Mouse (Mus musculus) heart, embryonic 15.5 days (tissue): ENCODE measurements around the gene Zfp322a. TPM values are rescaled to one million over a fixed set of nuclear protein-coding genes. Genes with fewer than 3 reads are reported as not detected.
"Not testable (repeated sequence)": the region's sequence is repeated elsewhere in the genome, so short reads cannot be mapped to it uniquely, and the experiment has no call there.

Source experiments
- ATAC-seq: fragments of 200-750 bp; cut with Nextera tagmentation; replicated peaks from 2 replicates; pipeline ENCODE4 v1.8.0; 2017; ENCODE audit warnings: low read depth, moderate TSS enrichment; ENCODE audit not compliant: insufficient number of reproducible peaks, insufficient read depth, low FRiP score
- H3K27ac ChIP-seq: fragments of 300-500 bp; sonication (generic); 2 replicates; pipeline ENCODE4 v1.5.1; 2015; ENCODE audit warnings: mild to moderate bottlenecking, inconsistent platforms
- H3K27me3 ChIP-seq: fragments of 300-500 bp; sonication (generic); 2 replicates; pipeline ENCODE4 v1.6.1; 2015; ENCODE audit warnings: inconsistent platforms
- H3K36me3 ChIP-seq: fragments of 300-500 bp; sonication (generic); 2 replicates; pipeline ENCODE4 v1.6.1; 2015; ENCODE audit warnings: mild to moderate bottlenecking, inconsistent platforms
- H3K4me1 ChIP-seq: fragments of 300-500 bp; sonication (generic); replicated peaks from 2 replicates; pipeline ENCODE4 v1.6.1; 2015; ENCODE audit warnings: inconsistent platforms
- H3K4me2 ChIP-seq: fragments of 300-500 bp; sonication (generic); 2 replicates; pipeline ENCODE4 v1.6.1; 2015; ENCODE audit warnings: inconsistent platforms, mild to moderate bottlenecking, moderate library complexity
- H3K4me3 ChIP-seq: fragments of 300-500 bp; sonication (generic); 2 replicates; pipeline ENCODE4 v1.5.1; 2015; ENCODE audit warnings: mild to moderate bottlenecking, inconsistent platforms
- H3K9ac ChIP-seq: fragments of 300-500 bp; sonication (generic); 2 replicates; pipeline ENCODE4 v1.6.1; 2015; ENCODE audit warnings: mild to moderate bottlenecking, inconsistent platforms
- H3K9me3 ChIP-seq: fragments of 300-500 bp; sonication (generic); replicated peaks from 2 replicates; pipeline ENCODE4 v1.6.1; 2016; ENCODE audit warnings: inconsistent platforms
- WGBS: fragments of 180-500 bp; shearing (Covaris S2); methylation state at CpG from one replicate; pipeline ENCODE4 v1.1.7; 2015; ENCODE audit warnings: mixed read lengths; 5-methylcytosine and 5-hydroxymethylcytosine counted together
- polyA plus RNA-seq: library from polyadenylated mRNA; unstranded; fragments of >200 nt; fragmentation: Nextera tagmentation; extraction: Ambion mirVana; gene quantifications from 2 replicates; pipeline ENCODE4 v1.2.1, GENCODE M21; 2015

Zfp322a gene
- polyA plus RNA-seq, 1 experiment from 2014 or later, result 39.1 TPM

- peak overlapping the region; percentile 38 for H3K9ac ChIP-seq
- no peaks in the 10 kb centered on the region for H3K36me3 ChIP-seq
- peaks cover 12% of the 10 kb centered on the region for H3K4me1 ChIP-seq
- ATAC-seq, result no peak
- peak overlapping the region; percentile 89 for H3K4me2 ChIP-seq
- peaks cover 49% of the 10 kb centered on the region for H3K27me3 ChIP-seq
- WGBS, result under 1% methylated on average over 31 of the region's 31 CpGs
- peak overlapping the region; percentile 54 for H3K4me3 ChIP-seq
- H3K9me3 ChIP-seq, result no peaks in the 10 kb centered on the region
- H3K27ac ChIP-seq, result no peak overlapping the region
Measured at GRCm38 (mm10) chr13:23396246-23396703, 27.3 kb upstream of the Zfp322a start.

- WGBS, result 4% methylated on average over 43 of the region's 43 CpGs
- peak overlapping the region; percentile 38 for H3K9ac ChIP-seq
- H3K27me3 ChIP-seq, result peaks cover 49% of the 10 kb centered on the region
- H3K27ac ChIP-seq, result no peak overlapping the region
- no peak for ATAC-seq
- H3K9me3 ChIP-seq, result no peaks in the 10 kb centered on the region
- peak overlapping the region; percentile 54 for H3K4me3 ChIP-seq
- H3K36me3 ChIP-seq, result no peaks in the 10 kb centered on the region
- peak overlapping the region; percentile 89 for H3K4me2 ChIP-seq
- peaks cover 12% of the 10 kb centered on the region for H3K4me1 ChIP-seq
Measured at GRCm38 (mm10) chr13:23395301-23396245, 26.6 kb upstream of the Zfp322a start.

- H3K27me3 ChIP-seq, result no peaks in the 10 kb centered on the region
- H3K36me3 ChIP-seq, result no peaks in the 10 kb centered on the region
- no peak overlapping the region for H3K4me3 ChIP-seq
- H3K4me2 ChIP-seq, result no peak overlapping the region
- no peaks in the 10 kb centered on the region for H3K9me3 ChIP-seq
- H3K9ac ChIP-seq, result no peak overlapping the region
- 90% methylated on average over 1 of the region's 1 CpGs for WGBS
- no peaks in the 10 kb centered on the region for H3K4me1 ChIP-seq
- no peak for ATAC-seq
- no peak overlapping the region for H3K27ac ChIP-seq
Measured at GRCm38 (mm10) chr13:23387548-23387947, 18.5 kb upstream of the Zfp322a start.

GRCm38 (mm10) chr13:23383127-23383526, 14.1 kb upstream of the Zfp322a start:
- no peak overlapping the region for H3K9ac ChIP-seq
- no peaks in the 10 kb centered on the region for H3K36me3 ChIP-seq
- 60% methylated on average over 1 of the region's 1 CpGs for WGBS
- H3K4me3 ChIP-seq, result no peak overlapping the region
- no peaks in the 10 kb centered on the region for H3K27me3 ChIP-seq
- no peak for ATAC-seq
- no peak overlapping the region for H3K27ac ChIP-seq
- H3K4me2 ChIP-seq, result no peak overlapping the region
- H3K9me3 ChIP-seq, result no peaks in the 10 kb centered on the region
- no peaks in the 10 kb centered on the region for H3K4me1 ChIP-seq

- Histone ChIP-seq H3K9me3 (no peaks in the 10 kb centered on the region), H3K27ac (no peak overlapping the region), H3K27me3 (no peaks in the 10 kb centered on the region), H3K4me1 (peaks cover 7% of the 10 kb centered on the region), H3K4me2 (no peak overlapping the region), H3K36me3 (no peaks in the 10 kb centered on the region), H3K4me3 (no peak overlapping the region), H3K9ac (no peak overlapping the region)
- no peak for ATAC-seq
- 76% methylated on average over 1 of the region's 1 CpGs for WGBS
Measured at GRCm38 (mm10) chr13:23372433-23372832, 3.4 kb upstream of the Zfp322a start.

GRCm38 (mm10) chr13:23370075-23370474, 1.1 kb upstream of the Zfp322a start:
- Histone ChIP-seq H3K4me1 (peaks cover 25% of the 10 kb centered on the region), H3K9me3 (no peaks in the 10 kb centered on the region), H3K4me2 (peak overlapping the region; percentile 67), H3K27me3 (no peaks in the 10 kb centered on the region), H3K4me3 (no peak overlapping the region), H3K9ac (no peak overlapping the region), H3K27ac (no peak overlapping the region), H3K36me3 (peaks cover 3% of the 10 kb centered on the region; the same call in 1 of the 2 replicates)
- 91% methylated on average over 4 of the region's 4 CpGs for WGBS
- ATAC-seq, result no peak

- Histone ChIP-seq H3K4me3 (peak overlapping the region; percentile 82), H3K27ac (peak overlapping the region; percentile 99), H3K4me1 (peaks cover 28% of the 10 kb centered on the region), H3K27me3 (no peaks in the 10 kb centered on the region), H3K9me3 (no peaks in the 10 kb centered on the region), H3K9ac (peak overlapping the region; percentile 83), H3K36me3 (peaks cover 9% of the 10 kb centered on the region; the same call in 1 of the 2 replicates), H3K4me2 (peak overlapping the region; percentile 67)
- WGBS, result under 1% methylated on average over 10 of the region's 10 CpGs
- no peak for ATAC-seq
Measured at GRCm38 (mm10) chr13:23369421-23369765, 385 bp upstream of the Zfp322a start.

- ATAC-seq, result no peak
- peaks cover 56% of the 10 kb centered on the region for H3K36me3 ChIP-seq
Measured at GRCm38 (mm10) chr13:23361536-23361935, 7.5 kb downstream of the Zfp322a start.

GRCm38 (mm10) chr13:23354541-23354940, 14.5 kb downstream of the Zfp322a start:
- 88% methylated on average over 5 of the region's 5 CpGs for WGBS
- not testable (repeated sequence) for H3K27me3 ChIP-seq

More at GRCm38 (mm10) chr13:23361536-23361935, 7.5 kb downstream of the Zfp322a start:
- Histone ChIP-seq H3K27me3 (no peaks in the 10 kb centered on the region), H3K9ac (no peak overlapping the region), H3K4me2 (no peak overlapping the region), H3K27ac (no peak overlapping the region), H3K9me3 (no peaks in the 10 kb centered on the region), H3K4me3 (no peak overlapping the region), H3K4me1 (peaks cover 12% of the 10 kb centered on the region)
- 90% methylated on average over 4 of the region's 4 CpGs for WGBS

GRCm38 (mm10) chr13:23317305-23317889, 51.6 kb downstream of the Zfp322a start:
- Histone ChIP-seq H3K36me3 (no peaks in the 10 kb centered on the region), H3K4me2 (no peak overlapping the region), H3K4me1 (peaks cover 9% of the 10 kb centered on the region), H3K27me3 (peaks cover 36% of the 10 kb centered on the region), H3K27ac (no peak overlapping the region), H3K9ac (no peak overlapping the region), H3K9me3 (no peaks in the 10 kb centered on the region), H3K4me3 (no peak overlapping the region)
- no peak for ATAC-seq
- 8% methylated on average over 18 of the region's 18 CpGs for WGBS

More at GRCm38 (mm10) chr13:23354541-23354940, 14.5 kb downstream of the Zfp322a start:
- ATAC-seq, H3K27ac ChIP-seq, H3K4me3 ChIP-seq, H3K4me1 ChIP-seq, H3K4me2 ChIP-seq, H3K9me3 ChIP-seq, H3K9ac ChIP-seq: not testable (repeated sequence)
- H3K36me3 ChIP-seq, result peaks cover 57% of the 10 kb centered on the region

GRCm38 (mm10) chr13:23312909-23313669, 55.9 kb downstream of the Zfp322a start:
- peaks cover 18% of the 10 kb centered on the region for H3K4me1 ChIP-seq
- no peak overlapping the region for H3K27ac ChIP-seq
- H3K36me3 ChIP-seq, result no peaks in the 10 kb centered on the region
- peak overlapping the region; percentile 69 for H3K4me2 ChIP-seq
- peaks cover 74% of the 10 kb centered on the region for H3K27me3 ChIP-seq
- H3K4me3 ChIP-seq, result peak overlapping the region; percentile 45
- no peak overlapping the region for H3K9ac ChIP-seq
- no peaks in the 10 kb centered on the region for H3K9me3 ChIP-seq
- under 1% methylated on average over 42 of the region's 42 CpGs for WGBS
- ATAC-seq, result no peak
